Mouse (Mus musculus): ENCODE measurements around the gene Cenpq.

Gene Cenpq

DNA sequence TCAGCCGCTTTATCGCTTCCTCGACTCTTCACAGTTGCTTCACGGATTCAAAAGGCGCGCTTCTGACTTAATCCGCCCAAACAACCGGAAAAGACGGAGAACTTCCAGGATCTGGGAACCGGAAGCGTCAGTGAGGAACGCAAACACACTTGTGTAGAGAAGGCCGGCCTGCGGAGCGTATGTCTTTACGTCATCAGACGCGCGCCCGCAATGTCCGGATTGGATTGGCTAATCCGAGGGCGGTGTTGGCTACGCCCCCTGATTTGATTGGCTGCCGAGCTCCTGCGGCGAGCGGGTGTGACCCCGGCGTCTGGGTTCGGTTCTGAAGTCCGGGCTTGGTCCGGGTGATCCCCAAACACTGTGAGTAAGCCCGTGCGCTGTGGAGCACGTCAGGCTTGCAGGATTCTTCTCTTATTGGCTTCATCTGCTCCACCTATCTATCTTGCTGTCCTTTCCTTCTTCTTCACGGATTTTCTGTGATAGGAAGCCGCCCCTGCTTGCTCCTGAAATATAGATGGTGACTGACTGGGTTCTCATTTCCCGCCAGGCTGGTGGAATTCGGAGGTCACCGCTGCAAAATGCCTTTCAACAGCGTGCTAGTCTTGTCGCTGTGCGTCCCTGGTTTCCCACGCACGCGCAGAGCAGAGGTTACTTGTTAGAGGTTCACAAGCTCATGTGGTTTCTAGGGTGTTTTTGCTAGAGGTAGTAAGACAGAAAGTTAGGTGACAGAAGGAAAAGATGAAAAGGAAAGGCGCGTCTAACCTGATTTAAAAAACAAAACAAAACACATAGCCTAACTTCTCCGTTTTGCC, at the start of gene Cenpq, which contains the start of gene Mut:
TSS of gene Cenpq (minus strand) at position 628 of the 812 bp plus-strand sequence.
TSS of gene Mut (plus strand) at position 266 of the 812 bp plus-strand sequence.
- DNase-seq (ENCODE audit: low spot score) = peak; percentile 98

DNA sequence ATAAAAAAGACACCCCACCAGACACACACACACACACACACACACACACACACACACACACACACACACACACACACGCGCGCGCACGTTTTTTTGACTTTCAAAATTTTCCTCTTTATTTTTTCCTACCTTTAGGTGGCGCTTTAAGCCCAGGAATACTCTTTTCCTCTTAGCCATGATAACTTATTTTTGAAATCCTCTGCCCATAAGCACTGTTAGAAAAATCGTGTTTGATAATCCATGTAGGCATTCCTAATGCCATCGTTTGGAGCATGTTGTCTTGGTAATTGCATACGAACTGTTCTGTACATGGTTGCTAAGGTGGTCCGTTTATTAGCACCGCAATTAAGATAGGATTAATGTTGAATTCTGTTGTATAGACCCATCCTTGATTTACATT, 43.1 kb upstream of the Cenpq start:
- no peak for DNase-seq (ENCODE audit: low spot score)

DNA sequence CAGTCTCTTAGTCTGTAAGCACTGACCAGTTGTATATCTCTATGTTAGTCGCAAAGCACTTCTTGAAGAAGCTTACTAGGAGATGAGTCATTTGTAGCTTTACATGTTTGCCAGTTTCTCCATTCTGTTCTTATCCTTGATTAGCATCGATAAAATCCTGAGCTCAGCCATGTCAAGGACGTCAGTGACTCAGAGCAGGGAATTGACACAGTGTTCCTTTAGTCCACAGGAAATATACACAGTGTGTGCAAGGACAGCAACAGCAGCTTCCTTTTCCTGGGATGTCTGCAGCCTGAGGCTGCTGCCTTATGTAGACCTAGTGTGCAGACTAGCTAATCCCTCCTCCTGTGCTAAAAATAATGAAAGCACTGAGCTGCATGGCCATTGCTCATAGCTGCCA, 13.7 kb upstream of the Cenpq start:
- no peak for DNase-seq (ENCODE audit: low spot score)

DNA sequence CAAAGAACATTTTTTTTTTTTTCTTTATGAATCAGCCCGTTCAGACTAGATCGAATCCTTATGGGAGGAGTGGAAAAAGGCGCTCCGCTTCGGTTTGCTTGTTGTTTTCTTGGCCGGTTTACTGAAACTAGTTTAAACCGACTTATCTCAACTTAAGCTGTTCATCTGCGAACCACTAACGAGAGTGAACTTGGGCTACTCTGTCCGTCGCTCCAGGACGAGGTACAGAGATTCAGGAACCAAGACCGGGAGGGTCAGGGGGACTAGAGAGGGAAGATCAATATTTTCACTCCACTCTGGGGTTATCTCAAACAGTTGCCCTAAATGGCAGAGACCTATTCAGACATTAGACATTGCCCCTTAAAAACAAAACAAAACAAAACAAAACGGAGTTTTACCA, 862 bp downstream of the Cenpq start:
- DNase-seq (ENCODE audit: low spot score) = no peak

DNA sequence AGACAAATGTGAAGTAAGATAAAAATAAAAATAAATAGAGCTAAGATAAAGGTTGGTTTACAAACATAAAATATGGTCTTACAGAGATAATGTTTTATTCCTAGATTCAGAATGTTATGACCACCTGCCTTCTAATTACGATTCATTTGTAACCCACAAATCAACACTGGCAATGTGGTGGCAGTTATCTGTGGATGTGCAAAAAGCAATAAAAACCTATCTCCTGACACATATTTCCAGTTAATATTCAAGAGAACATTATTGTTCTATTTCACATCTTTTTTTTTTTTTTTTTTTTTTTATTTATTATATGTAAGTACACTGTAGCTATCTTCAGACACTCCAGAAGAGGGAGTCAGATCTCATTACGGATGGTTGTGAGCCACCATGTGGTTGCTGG, 19.3 kb downstream of the Cenpq start:
- DNase-seq (ENCODE audit: low spot score) = no peak

DNA sequence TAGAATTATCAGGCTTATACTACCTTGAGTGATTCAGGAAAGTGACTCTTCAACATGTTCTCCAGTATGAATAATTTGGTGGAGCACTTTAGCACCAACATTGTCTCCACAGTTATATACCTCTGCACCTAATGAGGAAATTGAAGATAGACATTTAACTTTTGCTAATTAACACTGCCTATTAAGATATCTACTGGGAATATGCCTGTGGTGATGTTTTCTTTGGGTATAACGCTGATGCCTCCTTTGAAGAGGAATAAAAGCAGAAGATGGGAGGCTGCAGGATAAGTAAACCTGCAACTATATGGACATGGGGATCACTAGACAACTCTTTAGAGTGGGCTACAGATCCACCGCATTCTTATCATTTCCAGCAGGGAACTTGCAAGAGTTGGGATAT, 20.6 kb downstream of the Cenpq start, which contains the start of gene Glyatl3:
TSS of gene Glyatl3 (minus strand) at position 101 of the 400 bp plus-strand sequence.
- DNase-seq (ENCODE audit: low spot score) = no peak

DNA sequence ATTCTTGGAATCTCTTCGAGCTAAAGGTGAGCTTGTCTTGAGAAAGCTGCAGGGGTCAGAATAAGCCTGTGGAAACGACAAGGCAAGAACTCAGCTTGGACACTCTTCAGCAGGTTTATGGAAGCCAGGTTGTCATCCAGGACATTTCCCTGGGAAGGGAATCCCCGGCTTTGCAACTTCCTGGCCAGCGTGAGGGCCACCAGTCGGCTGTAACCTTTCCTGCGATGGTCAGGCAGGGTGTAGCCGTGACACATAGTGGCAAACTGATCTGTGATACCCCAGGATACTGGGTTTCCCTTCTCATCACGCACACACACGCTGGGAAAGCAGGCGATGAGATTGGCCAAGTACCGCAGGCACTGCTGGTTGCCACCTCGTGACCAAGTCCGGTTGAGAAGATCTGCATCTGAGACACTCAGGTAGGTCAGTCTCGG, 30.1 kb downstream of the Cenpq start:
- no peak for DNase-seq (ENCODE audit: low spot score)

DNA sequence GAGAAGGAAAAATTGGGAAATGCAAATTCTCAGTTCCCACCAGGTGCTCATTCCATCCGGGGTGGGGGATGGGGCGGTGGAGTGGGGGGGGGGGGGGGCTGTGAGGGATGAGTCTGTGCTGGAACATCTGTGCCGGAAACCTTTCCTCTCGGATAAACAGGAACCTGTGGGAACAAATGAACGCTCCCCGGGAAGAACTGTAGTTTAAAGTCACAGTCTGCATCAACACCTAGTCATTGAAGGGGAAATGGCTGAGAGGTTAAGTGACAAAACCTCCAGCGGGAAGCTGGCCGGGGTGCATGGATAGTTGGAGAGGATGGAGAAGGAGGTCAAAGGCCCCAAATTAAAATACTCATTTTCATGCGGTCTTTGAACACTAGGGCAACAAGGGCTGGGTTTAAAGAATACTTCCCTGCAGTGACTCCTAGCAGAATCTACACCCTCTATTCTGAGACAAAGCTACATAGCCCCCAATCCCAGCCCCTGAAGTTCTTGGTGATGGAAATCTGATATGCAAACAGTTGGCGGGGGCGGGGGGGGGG, 30.7 kb downstream of the Cenpq start:
- DNase-seq (ENCODE audit: low spot score) = no peak

DNA sequence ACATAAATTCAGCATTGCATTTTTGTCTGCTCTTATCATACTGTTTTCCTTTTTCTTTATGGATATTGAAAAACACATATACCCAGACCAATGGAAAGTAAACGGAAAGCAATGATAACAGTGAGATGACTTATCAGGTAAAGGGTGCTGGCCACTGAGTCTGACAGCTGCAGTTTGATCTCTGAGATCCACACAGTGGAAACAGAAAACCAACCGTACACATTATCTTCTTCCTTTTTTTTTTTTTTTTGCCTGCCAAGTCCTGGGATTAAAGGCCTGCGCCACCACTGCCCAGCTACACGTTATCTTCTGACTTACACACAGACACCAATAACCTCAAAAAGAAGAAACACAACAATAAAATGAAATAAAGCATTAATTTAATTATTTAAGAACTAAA, 31.5 kb downstream of the Cenpq start:
- DNase-seq (ENCODE audit: low spot score) = no peak

DNA sequence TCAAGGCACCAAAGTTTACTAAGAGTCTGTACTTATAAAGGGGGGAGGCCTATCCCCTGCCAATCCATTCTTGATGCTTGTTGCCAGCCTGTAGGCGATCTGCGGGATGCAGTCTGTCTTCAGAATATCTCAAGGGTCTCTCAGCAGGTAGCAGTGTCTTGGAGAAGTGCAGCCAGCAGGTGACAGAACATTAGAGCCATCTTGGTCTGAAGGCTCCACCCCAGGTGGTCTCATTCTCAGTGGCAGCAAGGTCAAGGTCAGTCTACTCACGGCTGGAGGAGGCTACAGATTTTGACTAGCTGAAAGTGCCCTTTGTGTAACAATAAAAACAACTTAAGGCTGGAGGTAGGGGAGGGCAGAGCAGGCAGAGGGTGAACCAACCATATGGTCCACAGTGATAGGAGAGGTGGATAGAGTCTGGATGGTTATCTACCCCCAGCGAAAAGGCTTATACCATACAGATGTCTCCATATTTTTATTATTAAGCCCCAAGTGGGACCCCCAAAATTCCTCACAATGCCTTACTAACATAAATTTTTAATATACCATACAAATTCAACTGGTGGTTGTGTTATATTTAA, 35.0 kb downstream of the Cenpq start:
- DNase-seq (ENCODE audit: low spot score) = no peak

DNA sequence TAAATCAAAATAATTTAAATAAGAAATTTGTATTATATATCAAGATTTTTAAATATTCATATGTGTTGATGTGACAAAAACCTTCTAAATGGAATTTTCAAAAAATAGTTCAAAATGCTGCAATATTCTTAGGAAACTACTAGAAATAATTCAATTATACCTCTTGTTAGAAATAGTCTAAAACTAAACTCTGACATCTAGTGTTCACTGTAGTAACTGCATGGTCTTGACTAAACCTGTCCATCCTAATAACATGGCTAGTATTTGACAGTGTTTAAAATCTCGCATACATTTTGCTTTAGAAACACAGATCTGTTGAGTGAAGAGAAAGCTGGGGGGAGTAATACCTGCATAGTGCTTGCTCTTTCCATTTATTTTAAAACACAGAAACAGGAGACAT, 38.0 kb downstream of the Cenpq start:
- DNase-seq (ENCODE audit: low spot score) = no peak

DNA sequence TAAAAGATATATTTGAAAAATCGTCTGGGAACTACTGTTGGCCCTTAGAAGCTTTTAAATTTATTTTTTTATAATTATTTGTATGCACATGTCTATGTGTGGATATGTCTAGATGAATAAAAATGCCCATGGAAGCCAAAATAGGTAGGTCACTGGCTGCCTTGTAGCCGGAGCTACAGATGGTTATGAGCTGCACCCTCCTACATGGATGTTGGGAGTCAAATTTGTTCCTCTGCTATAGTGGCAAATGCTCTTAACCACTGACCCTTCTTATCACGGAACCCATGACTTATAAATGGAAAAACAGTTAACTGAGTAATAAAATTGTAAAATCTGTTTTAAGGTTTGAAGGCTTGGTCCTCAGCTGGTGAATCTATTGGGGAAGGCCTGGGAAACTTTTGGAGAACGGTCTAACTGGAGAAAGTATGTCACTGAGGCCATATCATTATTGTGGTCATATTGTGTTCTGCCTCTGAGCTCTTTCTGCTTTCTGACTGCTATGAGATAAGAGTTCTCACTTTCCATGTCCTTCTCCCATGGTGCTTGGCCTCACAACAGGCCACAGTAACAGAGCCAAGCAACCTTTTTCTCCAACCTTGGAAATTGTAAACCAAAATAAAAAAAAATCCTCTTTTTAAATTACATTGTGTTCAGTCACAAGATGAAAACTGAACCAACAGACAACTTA, 46.9 kb downstream of the Cenpq start:
- DNase-seq (ENCODE audit: low spot score) = no peak

DNA sequence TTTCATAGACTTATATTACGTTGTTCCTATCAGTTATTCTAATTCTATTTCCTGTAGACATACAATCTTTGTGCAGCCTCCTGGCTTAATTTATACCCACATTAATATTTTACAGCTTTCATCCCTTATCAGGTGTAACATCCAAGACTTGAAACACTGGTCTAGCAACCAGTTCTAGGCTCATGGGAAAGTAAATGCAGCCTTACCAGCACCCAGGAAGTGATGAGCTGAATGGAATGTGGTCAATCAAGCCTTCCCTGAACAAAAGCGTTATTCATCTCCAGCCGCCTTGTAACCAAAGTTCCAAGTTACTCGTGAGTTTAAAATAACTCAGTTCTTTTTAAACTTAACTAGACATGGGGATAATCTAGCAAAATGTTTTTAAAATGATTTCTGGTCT, 49.7 kb downstream of the Cenpq start:
- DNase-seq (ENCODE audit: low spot score) = no peak

DNA sequence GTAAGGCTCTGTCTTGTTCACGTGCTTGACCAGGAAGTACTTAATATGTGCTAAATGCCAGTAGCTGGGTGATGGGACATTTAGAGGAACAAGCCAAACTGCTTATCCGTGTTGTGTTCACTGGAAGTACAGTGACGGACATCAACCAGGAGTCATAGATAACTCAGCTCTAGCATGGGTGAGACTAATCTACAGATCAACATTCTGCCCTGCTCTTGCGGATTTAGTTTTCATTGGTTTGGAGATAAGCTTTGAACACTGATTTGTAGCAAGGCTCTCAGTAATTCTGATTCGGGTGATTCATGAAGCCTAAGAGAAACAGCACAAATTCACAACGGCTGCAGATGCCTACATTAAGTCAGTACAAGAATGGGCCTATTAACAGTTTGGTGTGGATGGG, 52.7 kb downstream of the Cenpq start:
- DNase-seq (ENCODE audit: low spot score) = no peak

DNA sequence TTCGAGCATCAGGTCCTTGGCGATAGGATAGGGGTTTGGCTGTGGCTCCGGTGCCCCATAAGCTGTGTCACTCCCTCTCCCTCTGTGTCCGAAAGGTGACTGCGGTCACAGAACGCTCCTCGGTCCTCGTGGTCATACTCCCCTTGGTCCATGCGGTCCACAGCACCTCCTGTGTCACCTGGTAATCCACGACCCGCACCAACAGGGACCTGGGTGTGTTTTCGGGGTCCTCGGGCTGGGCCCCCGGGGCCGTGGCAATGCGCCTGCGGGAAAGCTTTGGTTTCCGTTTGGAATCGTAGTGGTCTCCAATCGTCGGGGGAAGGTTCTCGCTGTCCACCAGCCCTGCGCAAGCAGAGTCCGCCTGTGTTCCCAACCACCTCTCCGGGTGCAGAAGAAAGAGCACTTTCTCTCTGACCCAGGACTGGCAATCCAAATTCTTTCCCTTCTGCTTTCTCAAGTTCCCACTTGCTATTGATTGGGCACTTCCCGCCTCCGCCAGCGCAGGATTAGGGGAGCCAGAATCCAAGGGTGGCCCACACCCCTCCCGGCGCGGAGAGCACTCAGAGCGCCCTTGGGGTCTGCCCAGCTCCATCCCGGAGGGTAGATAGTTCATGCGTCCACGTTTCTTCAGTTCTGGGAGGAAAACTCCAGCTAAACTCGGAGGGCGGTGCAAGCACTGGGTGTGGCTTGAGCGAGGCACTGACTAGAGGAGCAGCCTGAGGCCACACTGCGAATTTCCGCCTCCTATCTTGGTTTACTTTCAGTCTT, 54.7 kb downstream of the Cenpq start, which contains the start of gene 9130008F23Rik:
TSS of gene 9130008F23Rik (minus strand) at position 636 of the 768 bp plus-strand sequence.
- DNase-seq (ENCODE audit: low spot score) = peak; percentile 15

DNA sequence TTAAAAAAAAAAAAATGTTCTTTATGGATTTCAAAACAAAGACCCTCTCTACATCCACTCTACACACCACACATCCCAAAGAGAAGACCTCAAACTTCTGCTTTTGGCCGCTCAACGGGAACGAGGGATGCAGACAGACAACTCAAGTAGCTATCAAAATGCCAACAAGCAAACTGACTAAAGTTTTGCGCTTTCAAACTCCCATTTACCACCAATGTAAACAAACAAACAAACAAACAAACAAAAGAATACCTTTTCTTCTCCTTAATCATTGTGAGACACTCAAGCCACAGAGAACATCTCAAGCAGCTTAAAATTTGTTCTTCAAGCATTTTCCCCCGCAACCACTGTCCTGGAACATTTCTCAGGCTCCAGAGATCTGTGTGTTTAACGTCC, 55.3 kb downstream of the Cenpq start:
- DNase-seq (ENCODE audit: low spot score) = no peak

DNA sequence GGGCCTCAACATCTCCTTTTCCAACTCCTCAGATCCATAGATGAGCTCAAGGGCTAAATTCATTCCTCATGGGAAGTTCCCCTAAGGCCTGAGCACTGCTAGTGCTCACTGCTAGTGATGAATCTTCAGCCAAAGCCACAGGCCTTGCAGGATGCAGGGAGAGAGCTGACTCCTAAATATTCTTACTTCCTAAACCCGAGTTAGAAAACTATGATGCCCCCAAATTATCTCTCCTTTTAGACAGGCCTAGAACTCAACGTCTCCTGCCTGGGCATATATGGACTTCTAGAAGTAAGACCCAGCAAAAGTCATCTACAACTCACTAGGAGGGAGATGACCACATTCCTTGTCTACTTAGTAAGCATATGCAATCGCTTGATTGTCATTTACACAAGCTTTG, 57.1 kb downstream of the Cenpq start:
- DNase-seq (ENCODE audit: low spot score) = no peak

DNA sequence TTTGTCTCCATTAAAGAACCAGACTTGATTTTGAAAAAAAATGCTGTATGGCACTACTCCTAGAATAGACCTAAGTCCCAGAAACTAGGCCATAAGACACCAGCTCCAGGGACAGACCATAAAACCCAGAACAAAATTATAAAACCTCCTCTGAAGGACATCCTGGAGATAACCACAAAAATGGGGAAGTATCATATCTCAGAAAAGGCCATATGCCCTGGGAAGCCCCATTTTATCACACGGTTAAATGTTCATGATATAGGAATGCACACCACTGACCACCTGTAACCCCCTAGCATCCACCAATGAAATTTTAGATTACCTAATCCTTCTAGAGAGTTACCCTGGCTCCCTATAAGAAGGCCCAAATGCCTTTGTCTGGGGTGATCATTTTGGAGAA, 59.3 kb downstream of the Cenpq start:
- DNase-seq (ENCODE audit: low spot score) = no peak

DNA sequence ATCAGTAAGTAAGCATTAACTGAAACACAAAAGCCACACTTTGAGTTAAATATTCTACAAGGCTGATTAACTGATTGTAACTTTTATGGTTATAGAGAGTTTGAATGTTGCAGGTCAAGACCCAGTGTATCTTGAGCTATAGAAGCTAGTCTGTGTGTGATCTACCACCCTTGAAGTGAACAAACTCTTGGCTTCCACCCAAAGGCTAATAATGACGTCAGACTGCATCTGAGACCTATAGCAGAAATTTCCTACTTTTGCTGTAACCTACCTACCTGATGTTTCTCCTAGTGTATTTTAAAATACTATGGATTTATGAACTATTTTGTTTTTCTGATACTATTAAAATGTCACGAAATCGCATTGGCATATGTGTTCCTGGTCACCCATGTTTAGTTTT, 60.1 kb downstream of the Cenpq start:
- DNase-seq (ENCODE audit: low spot score) = no peak

DNA sequence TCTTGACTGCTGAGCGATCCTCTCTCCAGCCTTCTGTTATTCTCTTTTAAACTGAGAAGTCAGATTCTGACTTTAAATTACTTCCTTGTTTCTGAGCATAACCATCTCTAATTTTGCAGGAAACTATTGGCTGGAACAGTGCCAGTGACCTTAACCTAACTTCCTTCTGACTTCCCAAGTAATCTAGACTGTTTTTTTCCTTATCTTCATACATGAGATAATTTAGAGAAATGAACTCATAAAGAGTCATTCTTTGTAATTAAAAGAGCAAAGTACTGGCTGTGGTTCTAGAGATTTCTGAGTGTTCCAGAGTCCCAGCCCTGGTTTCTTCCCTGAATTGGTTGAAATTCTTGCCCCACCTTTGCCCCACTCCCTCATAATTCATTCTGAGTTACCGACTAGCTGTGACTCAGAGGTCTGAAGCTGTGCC, 61.2 kb downstream of the Cenpq start:
- no peak for DNase-seq (ENCODE audit: low spot score)
